Mouse (Mus musculus): Measurements from ENCODE around the gene Rai2. TPM values are rescaled to one million over a fixed set of nuclear protein-coding genes. Genes with fewer than 3 reads are reported as not detected.
A peak's percentile ranks its signal among the peaks of the same experiment; 100 is the strongest.

Gene Rai2
- total RNA-seq, 2 experiments from 2014 or later = 12.6 to 17.3 TPM

DNA sequence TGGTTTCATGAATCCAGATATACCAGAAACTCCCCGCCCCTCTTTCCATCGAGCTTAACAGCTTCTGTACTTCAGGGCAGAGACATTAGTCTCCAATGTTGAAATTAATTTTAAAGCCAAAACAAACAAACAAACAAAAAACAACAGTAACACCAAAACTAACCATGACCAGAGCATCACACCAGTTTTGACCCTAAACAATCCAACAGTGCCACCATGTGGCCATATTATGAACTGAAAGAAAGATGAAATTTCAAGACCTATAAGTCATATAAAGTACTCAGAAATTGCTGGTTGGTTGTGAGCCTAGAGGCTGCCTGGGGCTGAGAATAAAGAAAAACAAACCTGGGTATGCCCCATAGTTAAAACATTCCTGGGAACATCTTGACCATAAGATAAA lies 109.3 kb downstream of the Rai2 start:
- peak in 1 of 2 experiments; percentile 23 for DNase-seq (ENCODE audit: low spot score in 2 of 2)
